Mouse (Mus musculus) liver, adult 2 months (tissue): ENCODE measurements around the gene Shtn1. TPM values are rescaled to one million over a fixed set of nuclear protein-coding genes. Genes with fewer than 3 reads are reported as not detected.

Experiments
- DNase-seq: peaks from one replicate; pipeline ENCODE4 v3.0.0-alpha.2; 2011; ENCODE audit warnings: low read depth, low spot score; ENCODE audit errors: extremely low read depth
- H3K27ac ChIP-seq: fragments of 200-500 bp; replicated peaks from 2 replicates; pipeline ENCODE4 v1.5.1; 2012; ENCODE audit warnings: low read depth, mild to moderate bottlenecking, control low read depth, inconsistent platforms, low read length; ENCODE audit not compliant: insufficient read depth
- H3K27me3 ChIP-seq: fragments of 200-500 bp; 2 replicates; pipeline ENCODE4 v1.6.1; 2012; ENCODE audit warnings: mild to moderate bottlenecking, moderate library complexity, low read length, inconsistent platforms; ENCODE audit not compliant: control insufficient read depth, insufficient read depth
- H3K36me3 ChIP-seq: fragments of 200-500 bp; 2 replicates; pipeline ENCODE4 v1.6.1; 2012; ENCODE audit warnings: low read length, inconsistent platforms; ENCODE audit not compliant: control insufficient read depth, insufficient read depth
- H3K4me1 ChIP-seq: fragments of 200-500 bp; 2 replicates; pipeline ENCODE4 v1.6.1; 2011; ENCODE audit warnings: low read length; ENCODE audit not compliant: control insufficient read depth, insufficient read depth
- H3K4me3 ChIP-seq: fragments of 200-500 bp; 2 replicates; pipeline ENCODE4 v1.5.1; 2011; ENCODE audit warnings: low read depth, mild to moderate bottlenecking, control low read depth, low read length, moderate library complexity; ENCODE audit not compliant: insufficient read depth
- H3K79me2 ChIP-seq: fragments of 200-500 bp; 2 replicates; pipeline ENCODE4 v1.6.1; 2012; ENCODE audit warnings: inconsistent platforms, mild to moderate bottlenecking, low read length, moderate library complexity; ENCODE audit not compliant: control insufficient read depth, insufficient read depth
- H3K9ac ChIP-seq: fragments of 200-500 bp; 2 replicates; pipeline ENCODE4 v1.6.1; 2012; ENCODE audit warnings: low read depth, mild to moderate bottlenecking, control low read depth, inconsistent platforms, low read length
- CTCF ChIP-seq: fragments of 200-500 bp; IDR thresholded peaks from 2 replicates; pipeline ENCODE4 v1.5.1; 2011; ENCODE audit warnings: low read depth, low read length, control low read depth
- POLR2A ChIP-seq: fragments of 200-500 bp; IDR thresholded peaks from 2 replicates; pipeline ENCODE4 v1.6.1; 2011; ENCODE audit warnings: low read length, control low read depth; ENCODE audit not compliant: insufficient read depth; ENCODE audit errors: extremely low read depth
- WGBS: fragments of 180-500 bp; shearing (Covaris S2); methylation state at CpG from one replicate; pipeline ENCODE4 v1.1.7; 2018; 5-methylcytosine and 5-hydroxymethylcytosine counted together
- polyA plus RNA-seq: library from polyadenylated mRNA; depleted of rRNA; stranded (reverse); fragments of >200 nt; gene quantifications from 2 replicates; pipeline ENCODE4 v1.2.3, GENCODE M21; 2012; rRNA removed
- total RNA-seq: library from RNA; depleted of rRNA; stranded (reverse); fragments of >200 nt; gene quantifications from 2 replicates; pipeline ENCODE4 v1.2.3, GENCODE M21; 2014; rRNA removed

Gene Shtn1
- total and polyA plus RNA-seq, 2 experiments, result 4.9 to 10.4 TPM

DNA sequence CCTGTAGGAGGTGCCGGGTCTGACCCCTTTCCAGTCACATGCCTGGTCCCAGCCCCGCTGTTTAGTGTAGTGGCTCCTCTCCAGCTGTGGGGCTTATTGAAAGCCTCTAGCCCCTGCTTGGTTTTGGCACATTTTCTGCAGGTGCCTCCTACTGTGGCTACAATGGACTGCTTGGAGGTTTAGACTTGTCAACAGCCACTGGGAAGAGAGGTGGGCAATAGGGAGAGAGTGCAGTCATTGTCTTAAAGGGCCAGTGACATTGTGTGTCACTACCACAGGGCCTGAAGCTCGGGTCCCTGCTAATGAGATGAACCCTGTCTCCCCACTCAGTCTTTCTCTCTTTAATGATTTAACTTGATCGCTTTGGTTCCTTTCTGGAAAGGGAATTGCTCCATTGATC, 142.8 kb downstream of the Shtn1 start:
- H3K4me3 ChIP-seq, result no peak overlapping the region
- no peak for DNase-seq
- H3K9ac ChIP-seq, result no peak overlapping the region
- H3K27ac ChIP-seq, result no peak overlapping the region
- H3K79me2 ChIP-seq, result no peaks in the 10 kb centered on the region
- no peak for TF ChIP-seq CTCF
- TF ChIP-seq POLR2A, result no peak
- no peaks in the 10 kb centered on the region for H3K4me1 ChIP-seq
- H3K36me3 ChIP-seq, result no peaks in the 10 kb centered on the region
- WGBS, result 31% methylated on average over 4 of the region's 4 CpGs
- H3K27me3 ChIP-seq, result no peaks in the 10 kb centered on the region

DNA sequence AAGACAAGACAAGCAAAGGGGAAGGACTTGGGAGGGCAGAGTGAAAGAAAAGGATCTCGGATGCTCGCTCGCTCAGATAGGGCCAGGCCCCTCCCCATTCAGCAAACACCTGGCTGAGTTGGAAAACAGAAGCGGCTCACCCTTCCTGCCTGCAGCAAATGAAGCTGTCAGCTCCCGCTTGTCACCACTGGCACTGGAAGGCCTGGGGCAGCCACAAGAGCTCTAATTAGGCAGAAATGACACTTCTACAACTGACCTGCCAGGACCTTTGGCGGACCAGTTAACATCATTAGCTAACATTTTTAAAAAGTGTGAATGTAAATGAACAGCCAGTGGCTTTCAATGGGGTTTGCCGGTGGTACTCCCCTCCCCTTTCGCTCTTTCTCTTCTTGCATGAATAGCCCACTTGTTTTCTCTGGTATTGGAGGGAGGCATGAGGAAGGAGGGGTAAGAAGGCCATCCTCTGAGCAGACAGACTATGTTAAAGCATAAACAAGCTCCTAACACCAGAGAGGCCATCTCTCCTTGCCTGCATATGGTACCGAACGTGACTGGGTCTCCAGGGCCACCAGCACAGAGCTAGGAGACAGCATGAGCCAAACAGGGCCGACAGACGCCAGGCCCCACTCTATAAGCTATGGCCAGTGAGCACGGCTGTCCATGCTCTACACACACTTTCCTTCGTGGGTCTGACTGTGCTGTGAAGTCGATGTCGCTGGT, 144.7 kb downstream of the Shtn1 start:
- Histone ChIP-seq H3K27ac (no peak overlapping the region), H3K9ac (no peak overlapping the region), H3K36me3 (no peaks in the 10 kb centered on the region), H3K27me3 (no peaks in the 10 kb centered on the region), H3K79me2 (no peaks in the 10 kb centered on the region), H3K4me1 (no peaks in the 10 kb centered on the region), H3K4me3 (no peak overlapping the region)
- TF ChIP-seq POLR2A, result no peak
- TF ChIP-seq CTCF, result no peak
- DNase-seq, result no peak
- WGBS, result 56% methylated on average over 16 of the region's 16 CpGs

Other genes with a start within 250 kb of the Shtn1 start
- not detected in 2 replicates for gene Eno4, start 132.7 kb downstream of the Shtn1 start, total RNA-seq
- gene Eno4, start 132.7 kb downstream of the Shtn1 start, polyA plus RNA-seq, result 0.05 TPM in 1 of 2 replicates, not detected in the other
- gene Hspa12a, start 132.4 kb downstream of the Shtn1 start, total RNA-seq, result 1.0 and 1.1 TPM in 2 replicates
- 0.93 and 1.1 TPM in 2 replicates for gene Hspa12a, start 132.4 kb downstream of the Shtn1 start, polyA plus RNA-seq
- gene Vax1, start 94.0 kb upstream of the Shtn1 start, total RNA-seq, result not detected in 2 replicates
- not detected in 2 replicates for gene Vax1, start 94.0 kb upstream of the Shtn1 start, polyA plus RNA-seq
- gene Kcnk18, start 143.1 kb upstream of the Shtn1 start, total RNA-seq, result not detected in 2 replicates
- gene Kcnk18, start 143.1 kb upstream of the Shtn1 start, polyA plus RNA-seq, result not detected in 2 replicates
- gene Slc18a2, start 184.8 kb upstream of the Shtn1 start, total RNA-seq, result 0.13 and 0.28 TPM in 2 replicates
- 0.04 TPM in 2 replicates for gene Slc18a2, start 184.8 kb upstream of the Shtn1 start, polyA plus RNA-seq
- gene Rps12-ps3, start 246.2 kb upstream of the Shtn1 start, total RNA-seq, result 24.3 and 38.2 TPM in 2 replicates
- 695 and 791 TPM in 2 replicates for gene Rps12-ps3, start 246.2 kb upstream of the Shtn1 start, polyA plus RNA-seq